Mouse (Mus musculus): ENCODE measurements around the gene Galnt15.

Gene Galnt15

DNA sequence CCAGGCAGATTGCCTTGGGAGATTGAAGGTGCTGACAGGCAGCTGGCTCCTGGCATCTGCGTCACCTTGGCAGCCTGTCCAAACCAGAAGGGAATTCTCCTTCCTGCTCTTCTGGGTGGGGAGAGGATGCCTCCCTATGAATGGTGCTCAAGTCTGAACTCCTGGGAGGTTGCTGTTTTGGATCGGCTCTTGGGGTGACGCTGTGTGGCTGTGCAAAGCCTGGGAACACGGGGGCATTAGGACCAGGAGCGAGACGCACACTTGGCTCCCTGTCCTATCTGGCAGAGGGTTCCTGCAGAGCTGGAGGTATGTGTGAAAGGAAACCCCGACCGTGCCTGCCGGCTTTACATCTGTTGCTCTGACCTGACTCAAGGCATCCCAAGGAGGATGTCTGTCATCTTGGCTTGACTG lies at the start of gene Galnt15:
Gene Galnt15 (plus strand): TSS at position 309 of the 411 bp plus-strand sequence.
- DNase-seq = peak; percentile 97

DNA sequence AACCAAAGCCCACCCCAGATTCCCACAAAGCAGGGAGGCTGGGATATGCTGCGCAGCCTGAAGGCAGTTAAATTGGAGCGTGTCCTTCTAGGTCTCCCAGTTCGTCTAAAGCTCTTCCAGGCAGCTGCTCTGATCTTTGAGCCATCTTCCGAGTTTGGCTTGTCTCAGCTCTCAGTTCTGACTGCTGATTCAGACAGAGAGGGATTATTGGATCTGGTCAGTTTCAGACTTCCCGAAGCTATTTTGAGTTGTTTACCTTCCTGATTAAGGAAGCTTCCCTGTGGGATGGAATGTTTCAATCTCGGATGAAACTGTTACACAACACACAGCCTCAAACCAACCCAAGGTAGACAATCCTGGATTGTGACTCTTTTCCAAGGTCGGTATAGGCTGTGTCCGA lies 34.8 kb upstream of the Galnt15 start:
- DNase-seq = no peak

DNA sequence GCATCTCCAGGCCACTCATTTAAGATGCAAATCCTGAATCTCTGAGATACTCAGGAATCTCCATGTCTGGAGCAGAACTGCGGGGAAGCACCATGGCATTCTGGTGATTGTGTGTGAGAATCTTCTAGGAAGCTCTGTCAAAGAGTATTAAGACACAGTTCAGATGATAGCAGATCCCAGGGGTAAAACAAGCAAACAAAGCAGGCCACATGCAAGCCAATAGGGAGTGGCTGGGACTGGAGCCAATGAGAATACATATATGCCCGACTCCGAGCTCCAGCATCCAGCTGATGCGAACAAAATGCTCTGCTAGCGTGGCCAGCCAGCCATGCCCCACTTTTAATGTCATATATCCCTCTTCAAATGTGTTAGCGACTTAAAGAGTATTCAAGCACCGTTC lies 27.8 kb upstream of the Galnt15 start:
- no peak for DNase-seq

DNA sequence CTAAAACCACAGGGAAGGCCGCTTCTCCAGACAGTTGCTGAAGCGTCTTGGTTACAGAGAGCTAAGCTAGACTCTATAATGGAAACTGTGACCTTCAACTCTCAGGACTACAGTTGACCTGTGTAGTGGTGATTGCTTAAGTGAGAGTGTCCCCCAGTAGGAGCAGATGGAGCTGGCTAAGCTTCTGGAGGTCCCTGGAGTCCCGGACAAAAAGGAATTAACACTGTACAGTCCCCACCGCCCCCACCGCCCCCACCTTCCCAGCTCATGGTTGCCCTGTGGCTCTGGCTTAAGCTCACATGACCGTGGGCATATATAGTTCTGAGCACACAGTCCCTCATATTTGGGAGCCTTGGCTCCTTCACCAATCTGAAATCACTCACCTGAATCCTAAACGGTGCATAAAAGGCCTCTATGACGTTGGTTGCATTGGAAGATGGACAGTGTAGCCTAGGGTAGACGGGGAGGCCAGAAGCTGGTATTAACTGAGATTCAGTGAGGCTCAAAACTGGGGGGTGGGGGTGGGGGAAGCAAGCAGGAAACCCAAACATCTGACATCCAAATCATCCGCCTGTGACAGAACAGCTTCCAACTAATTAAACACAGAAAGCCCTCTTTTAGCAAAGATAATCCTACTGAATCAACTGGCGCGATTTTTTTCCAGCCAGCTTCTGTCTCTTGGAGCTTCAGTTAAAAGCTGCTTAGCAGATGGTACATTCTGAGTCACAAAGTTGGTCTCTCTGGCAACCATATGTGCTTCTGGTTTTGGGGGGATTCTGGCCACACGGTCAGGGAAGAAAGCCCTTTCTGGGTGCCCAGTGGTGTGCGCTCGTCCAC lies 26.1 kb upstream of the Galnt15 start:
- DNase-seq = no peak

DNA sequence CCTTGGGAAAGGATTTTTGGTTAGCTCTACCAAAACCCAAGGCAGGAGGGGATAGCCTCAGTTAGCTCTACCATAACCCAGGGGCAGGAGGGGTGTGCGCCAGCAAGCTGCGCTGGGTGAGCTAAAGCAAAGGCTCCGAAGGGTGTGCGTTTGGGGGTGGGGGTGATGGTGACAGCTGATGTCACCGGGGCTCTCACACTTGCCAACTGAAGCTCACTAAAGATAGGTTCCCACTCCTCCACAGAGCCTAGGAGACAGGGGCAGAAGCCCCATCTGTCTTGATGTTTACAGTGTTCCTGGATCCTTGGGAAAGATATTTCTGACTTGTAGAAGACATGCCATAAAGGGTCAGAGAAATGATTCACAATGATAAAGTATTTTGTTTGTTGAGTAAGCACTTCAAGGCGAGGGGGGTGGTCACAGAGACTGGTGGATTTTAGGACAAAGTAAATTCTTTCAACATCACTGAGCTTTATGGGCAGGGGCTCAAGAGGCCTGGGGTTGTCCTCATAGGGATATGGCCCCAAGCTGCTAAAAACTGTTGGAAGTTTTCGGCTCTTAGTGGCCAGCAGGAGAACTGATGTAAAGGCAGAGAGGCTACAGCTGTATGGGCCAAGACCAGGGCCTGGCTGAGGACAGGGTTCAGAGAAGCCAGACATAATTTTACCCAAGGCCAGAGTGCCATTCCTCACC lies 24.7 kb upstream of the Galnt15 start:
- DNase-seq = no peak

DNA sequence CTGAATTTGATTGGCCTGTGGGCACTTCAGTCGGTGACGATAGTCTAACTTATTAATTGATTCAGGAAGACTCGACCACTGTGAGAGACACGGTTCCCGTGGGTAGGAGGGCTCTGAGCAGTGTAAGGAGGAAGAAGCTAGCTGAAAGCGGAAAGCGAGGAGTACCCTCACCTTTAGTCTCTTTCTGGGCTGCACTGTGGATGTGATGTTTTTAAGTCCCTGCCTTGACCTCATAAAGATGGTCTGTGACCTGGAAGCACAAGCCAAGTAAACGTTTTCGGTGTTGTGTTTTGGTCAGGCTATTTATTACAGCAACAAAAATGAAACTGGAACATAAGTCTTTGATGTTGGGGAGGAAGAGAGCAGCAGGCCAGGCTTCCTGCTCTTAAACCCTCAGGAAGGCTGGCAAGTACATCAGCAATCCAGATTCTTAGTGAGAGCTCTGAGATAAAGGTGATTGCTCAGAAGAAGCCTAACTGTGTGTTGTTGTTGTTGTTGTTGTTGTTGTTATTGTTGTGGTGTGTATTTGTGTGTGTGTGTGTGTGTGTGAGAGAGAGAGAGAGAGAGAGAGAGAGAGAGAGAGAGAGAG lies 23.0 kb upstream of the Galnt15 start:
- DNase-seq = no peak

DNA sequence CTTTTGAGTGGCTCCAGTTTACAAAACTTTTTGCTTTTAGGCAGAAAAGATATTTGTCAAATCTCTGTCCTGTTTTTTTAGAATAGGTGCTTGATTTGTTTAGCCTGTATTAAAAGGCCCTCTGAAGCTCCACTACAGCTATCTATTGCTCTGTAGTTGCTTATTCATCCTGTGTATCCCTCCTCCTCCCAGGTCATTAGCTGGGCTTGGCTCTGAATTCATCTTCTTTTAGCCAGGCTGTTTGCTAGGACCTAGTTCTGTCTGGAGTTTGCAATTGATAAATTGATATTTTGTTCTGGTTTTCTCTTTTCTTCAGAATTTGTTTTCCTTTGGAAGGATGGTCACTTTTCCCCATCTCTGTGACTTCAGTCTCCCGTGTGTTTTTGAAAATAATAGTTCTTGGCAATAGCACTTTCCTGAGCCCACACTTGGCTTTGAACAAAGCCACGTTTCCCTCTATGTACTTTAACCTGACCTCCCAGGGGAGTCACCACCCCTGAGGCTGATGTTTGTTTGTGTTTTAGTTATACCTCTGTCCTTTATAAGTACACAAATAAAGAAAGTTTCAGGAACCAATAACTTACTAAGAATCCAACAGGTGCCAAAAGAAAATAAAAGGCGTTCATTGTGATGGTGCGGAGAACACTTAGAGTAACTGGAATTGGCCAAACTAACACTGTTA lies 21.0 kb upstream of the Galnt15 start:
- DNase-seq = no peak

DNA sequence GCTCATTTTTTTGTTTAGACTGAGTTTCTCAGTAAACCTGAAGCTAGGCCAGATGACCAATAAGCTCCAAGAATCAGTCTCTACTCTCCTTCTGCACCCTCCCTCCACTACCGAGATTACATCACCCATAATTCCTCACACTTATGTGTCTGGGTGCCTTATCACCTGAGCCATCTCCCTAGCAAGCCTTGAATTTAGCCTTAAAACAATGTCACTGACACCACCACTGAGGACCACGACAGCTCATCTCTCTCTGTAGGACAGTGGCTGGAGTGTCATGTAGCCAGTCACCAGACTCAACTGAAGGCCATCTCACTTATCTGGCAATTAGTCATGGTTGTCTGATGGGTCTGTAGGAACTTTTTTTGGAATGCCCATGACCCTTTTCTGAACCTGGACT lies 19.1 kb upstream of the Galnt15 start:
- DNase-seq = no peak

DNA sequence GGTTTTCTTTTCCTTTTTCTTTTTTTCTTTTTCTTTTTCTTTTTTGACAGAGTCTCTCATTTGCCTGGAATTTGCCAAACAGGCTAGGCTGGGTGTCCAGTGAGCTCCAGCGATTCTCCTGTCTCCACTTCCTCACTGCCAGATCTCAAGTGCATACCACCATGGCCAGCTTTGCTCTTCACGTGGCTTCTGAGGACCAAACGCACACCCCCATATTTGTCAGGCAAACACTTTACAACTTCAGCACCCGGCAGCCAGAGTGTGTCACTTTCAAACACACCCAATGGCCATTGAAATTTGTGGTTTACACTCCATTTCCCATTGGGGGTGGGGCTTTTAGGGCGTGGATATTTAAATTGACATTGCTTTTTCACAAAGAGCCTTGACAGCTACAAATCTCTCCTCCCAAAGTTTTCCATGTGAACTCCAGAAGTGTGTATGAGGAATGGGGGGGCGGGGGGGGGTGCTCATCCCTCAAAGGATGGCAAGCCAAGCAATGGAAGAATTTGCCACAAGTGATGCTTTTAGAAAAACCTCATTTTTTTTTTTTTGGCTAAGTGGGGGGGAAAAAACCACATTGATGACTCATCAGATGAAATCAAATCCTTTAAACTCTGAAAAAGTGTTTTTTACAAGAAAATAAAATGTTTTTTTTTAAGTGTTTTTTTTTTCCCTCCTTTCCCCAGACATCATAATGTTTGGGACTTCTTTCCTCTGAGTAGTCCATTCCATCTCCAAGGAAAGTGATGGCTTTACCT lies 17.1 kb upstream of the Galnt15 start:
- DNase-seq = no peak

DNA sequence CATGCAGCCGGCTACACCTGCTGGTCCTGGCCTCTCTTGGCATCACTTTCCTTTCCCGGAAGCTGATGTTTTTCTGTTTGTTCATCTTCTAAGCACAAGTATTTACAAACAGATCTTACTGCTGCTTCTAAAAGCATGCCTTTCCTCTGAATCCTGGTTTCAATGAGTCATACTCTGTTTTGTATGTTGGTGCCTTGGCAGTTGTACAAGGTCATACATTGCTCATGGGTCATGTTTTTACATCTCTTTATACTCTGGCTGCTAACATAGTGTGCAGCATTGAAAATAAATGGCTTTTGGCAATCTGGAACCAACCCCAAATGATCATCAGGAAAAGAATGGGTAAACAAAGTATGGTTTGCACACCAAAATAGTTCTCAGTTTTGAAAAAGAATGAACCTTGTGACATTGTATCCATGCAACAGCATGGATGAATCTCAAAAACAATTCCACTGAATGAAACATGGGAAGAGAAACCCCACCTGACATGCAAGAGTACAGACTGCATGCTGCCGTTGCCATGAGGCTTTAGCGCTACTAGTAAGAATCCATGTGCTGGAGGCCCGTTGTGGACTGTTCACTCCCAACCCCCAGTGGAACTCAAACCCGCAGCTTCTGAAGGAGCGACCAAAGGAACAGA lies 13.5 kb upstream of the Galnt15 start:
- DNase-seq = no peak

DNA sequence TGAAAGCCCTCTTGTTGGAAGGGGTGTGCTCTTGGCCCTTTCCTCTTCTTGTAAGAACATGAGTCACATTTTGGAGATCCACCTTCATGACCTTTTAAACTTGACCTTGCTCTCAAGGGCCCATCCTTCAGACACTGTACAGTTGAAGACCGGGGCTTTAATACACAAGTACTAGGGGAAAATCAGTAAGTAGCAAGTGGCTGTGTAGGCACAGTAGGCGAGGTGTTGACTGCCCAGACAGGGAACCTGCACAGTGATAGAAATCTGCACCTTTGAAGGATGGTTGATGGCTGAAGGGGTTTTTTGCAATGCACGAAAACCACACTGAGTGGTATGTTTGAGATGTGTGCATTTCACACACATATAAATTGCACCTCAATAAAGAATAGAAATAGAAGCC lies 12.3 kb upstream of the Galnt15 start:
- no peak for DNase-seq

DNA sequence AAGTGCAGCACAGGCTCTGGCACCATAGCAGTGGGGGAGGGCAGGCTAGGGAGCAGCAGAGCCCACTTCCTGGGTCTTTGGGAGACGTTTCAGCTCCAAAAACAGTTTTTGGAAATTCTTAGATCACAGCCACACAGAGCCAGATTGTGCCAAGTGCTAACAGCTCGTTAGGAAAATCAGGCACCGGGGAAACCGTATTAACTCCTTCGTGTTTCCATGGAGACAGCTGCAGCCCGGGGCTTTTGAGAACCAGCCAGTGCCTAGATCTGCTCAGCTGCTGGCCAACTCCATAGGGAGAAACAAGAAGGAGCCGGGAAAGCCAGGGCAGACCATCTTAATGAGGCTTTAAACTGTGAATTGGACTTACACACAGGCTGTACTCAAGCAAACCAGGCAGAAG lies 11.9 kb upstream of the Galnt15 start:
- peak; percentile 36 for DNase-seq

DNA sequence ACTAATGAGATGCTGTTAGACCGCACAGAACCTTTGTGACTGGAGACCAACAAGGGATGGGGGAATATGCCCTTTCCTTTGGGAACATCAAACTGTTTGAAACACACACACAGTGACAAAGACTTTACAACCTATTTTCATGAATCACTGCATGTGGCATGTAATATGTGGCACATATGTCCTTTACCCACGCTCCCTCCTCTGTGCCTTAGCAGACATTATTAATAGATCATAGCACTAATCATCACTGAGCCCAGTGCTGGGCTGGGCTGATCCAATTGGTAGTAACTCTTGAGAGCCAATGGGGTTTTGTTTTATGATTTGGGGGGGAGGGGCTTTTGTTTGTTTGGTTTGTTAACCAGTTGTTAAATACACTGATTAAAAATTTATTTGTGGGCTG lies 11.3 kb upstream of the Galnt15 start:
- DNase-seq = no peak

DNA sequence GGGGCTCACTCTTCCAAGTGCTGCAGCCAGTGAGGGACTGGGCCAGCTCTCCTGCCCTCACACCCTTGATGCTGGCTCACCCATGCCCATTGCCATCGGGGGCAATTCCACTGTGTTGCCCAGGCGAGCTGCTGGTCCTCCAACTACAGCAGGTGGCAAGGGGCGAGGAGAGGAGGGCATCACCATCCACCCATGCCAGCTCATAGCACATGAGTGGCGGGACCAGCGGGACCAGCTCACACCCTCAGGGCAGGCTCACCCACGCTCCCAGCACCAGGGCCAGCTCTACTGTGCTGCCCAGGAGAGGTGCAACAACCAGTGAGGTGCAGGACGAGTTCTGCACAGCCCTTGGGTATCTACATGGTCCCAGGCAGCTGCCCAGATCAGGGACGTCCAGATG lies 9.7 kb upstream of the Galnt15 start:
- DNase-seq = no peak

DNA sequence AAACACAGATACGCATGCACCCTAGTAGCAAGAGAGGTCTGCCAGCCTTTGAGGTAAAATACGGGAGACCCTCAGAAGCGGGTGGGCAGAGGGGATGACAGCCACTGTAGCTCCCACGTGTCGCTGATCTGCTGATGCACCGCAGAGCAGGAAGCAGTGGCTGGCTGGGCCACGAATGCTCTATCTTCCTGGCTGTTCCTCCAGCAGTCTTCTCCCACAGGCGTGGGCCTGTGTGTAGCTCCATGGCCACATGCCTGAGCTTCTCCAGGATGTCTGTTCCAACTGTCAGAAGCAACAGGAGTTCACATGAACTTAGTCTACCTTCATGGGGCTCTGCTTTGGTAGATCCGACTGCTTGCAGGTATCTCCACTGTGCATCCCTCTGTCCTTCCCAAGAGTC lies 6.8 kb upstream of the Galnt15 start:
- DNase-seq = no peak

DNA sequence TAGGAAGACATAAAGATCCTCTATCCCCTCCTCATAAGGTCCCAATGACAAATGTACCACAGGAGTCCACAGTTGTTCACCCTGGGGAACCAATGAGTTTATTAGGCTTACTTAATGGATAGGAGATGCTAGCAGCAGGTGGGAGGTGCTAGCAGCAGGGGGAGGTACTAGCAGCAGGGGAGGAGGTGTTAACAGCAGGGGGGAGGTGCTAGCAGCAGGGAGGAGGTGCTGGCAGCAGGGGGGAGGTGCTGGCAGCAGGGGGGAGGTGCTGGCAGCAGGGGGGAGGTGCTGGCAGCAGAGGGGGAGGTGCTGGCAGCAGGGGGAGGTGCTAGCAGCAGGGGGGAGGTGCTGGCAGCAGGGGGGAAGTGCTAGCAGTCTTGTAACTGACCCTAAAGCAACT lies 6.3 kb upstream of the Galnt15 start:
- no peak for DNase-seq

DNA sequence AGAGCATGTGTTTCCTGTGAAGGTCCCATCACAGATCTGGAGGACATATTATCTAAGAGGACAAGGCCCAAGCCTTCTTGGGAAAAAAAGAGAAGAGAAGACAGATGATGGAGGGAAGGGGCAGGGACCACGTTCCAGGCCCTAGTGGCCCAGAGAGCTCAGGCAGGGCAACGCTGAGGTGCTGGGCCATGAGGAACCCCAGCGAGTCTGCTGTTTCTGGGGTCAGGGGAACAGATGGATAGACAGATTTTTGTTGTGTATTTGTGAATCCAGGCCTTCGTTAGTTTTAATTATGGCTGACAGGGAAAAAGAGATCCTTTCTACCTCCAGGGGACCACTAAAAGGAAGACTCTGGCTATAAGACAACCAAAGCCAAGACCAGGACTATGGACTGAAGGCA lies 4.9 kb upstream of the Galnt15 start:
- DNase-seq = peak; percentile 69

DNA sequence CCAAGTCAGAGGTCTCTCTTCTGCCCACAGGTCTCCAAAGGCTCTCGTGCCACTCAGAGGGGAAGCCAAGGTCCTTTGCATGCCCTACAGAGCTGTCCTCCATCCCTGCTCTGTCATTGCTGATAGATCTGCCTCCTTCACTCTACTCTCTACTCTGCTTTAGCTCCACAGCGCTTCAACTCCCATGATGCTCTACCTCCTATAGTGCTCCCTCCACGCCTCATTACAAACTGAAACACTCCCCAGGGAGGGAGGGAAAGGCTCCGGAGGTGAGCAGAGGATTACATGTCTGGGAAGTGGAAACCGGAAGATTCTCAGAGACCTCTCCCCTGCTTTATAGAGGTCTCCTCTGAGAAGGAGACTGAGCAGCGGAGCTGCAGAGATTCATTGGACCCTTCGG lies 1.6 kb upstream of the Galnt15 start:
- no peak for DNase-seq

DNA sequence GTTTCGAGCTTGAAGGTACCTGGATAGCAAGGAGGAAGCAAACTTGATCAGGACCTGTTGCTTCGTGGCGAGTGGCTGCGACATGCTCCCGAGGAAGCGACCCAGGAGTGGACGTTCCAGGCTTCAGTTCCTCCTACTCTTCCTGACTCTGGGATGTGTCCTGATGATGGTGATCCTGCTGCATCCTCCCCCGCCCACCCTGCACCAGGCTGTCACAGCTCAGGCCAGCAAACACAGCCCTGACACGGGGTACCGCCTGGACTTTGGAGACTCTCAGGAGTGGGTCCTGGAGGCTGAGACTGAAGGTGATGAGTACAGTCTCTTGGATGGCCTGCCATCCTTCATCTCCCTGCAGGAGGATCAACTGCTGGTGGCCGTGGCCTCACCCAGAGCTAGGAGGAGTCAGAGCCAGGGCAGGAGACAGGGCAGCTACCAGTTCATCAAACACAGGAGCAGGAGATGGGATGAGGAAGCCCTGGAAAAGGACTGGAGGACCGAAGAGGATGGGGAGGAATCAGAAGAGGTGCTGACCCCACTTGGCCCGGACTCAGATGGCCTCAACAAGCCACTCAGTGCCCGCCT lies 713 bp downstream of the Galnt15 start:
- peak; percentile 68 for DNase-seq

DNA sequence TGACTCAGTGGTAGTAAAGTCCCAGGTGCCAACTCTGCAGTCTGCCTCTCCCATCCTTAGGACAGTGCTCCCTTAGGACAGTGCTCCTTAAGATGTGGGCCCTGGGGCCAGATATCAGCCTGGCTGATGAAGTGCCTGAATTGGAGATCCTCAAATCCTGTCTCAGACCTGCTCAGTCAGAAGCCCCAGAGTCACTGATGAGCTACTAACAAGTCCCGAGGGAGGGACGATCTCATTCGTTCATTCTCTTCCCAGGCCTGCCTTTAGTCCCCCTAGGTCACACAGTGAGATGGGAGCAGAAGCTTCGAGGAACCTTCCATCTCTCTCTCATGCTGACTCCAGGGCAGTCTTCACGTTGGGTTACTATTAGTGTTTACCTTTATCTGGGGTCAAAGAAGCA lies 1.3 kb downstream of the Galnt15 start:
- peak; percentile 54 for DNase-seq

DNA sequence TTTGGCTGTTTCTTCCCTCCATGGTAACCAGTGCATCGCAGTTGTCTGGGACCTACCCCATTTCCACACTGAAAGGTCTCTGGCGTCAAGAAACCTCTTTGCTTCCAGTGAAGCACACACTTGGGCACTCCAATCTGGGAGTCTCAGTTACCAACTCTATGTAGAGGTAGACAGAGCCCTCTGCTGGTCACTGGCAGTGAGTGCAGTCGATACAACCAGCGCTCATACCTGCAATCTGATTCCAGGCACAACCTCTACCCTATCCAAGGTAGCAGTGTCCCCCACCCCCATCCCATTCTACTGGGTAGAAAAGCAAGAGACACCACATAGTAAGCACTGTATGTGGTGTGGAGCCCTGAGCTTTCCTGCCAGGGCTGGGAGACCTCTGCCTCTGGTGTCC lies 3.7 kb downstream of the Galnt15 start:
- DNase-seq = peak; percentile 87

DNA sequence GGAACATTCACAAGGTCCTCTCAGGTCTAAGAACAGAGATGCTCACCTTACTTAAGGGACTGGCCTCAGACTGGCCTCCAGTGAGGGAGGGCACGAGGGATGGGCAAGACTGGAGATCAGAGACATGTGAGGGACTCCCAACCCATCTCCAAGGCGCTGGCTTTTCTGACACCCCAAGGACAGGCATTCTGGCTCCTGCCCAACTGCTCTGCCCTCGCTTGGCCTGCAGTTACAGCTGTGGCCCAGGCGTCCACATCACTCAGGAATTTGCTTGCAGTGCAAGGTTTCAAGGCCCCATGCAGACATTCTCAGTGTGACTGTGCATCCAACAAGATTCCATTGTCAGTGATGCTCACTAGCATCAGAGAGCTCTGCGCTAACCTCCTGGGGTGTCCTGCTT lies 7.7 kb downstream of the Galnt15 start:
- no peak for DNase-seq

Data from cerebellum, adult 9-11 months (tissue).